Mouse (Mus musculus): ENCODE data around the gene Arid1b. TPM values are rescaled to one million over a fixed set of nuclear protein-coding genes. Genes with fewer than 3 reads are reported as not detected.

The Arid1b gene
- polyA plus RNA-seq, 1 experiment: 10.8 TPM

GRCm38 (mm10) chr17:5385694-5386093 is 391.6 kb downstream of the Arid1b start:
- DNase-seq (ENCODE audit: low spot score): no peak

GRCm38 (mm10) chr17:5386885-5387545 is 392.9 kb downstream of the Arid1b start:
- DNase-seq (ENCODE audit: low spot score): no peak

GRCm38 (mm10) chr17:5388351-5388750 is 394.2 kb downstream of the Arid1b start:
- DNase-seq (ENCODE audit: low spot score): no peak

GRCm38 (mm10) chr17:5390682-5391081 is 396.6 kb downstream of the Arid1b start:
- no peak for DNase-seq (ENCODE audit: low spot score)

GRCm38 (mm10) chr17:5395454-5396205 is 401.5 kb downstream of the Arid1b start:
- DNase-seq (ENCODE audit: low spot score): no peak

- no peak for DNase-seq (ENCODE audit: low spot score)
Observed at GRCm38 (mm10) chr17:5396213-5396612, 402.1 kb downstream of the Arid1b start.
